Mouse (Mus musculus) thymus, adult 18-20 months (tissue): ENCODE measurements around the gene Ace.

Experiments used
- DNase-seq, 2 experiments: peaks; one replicate each; pipeline ENCODE4 v3.0.0; 2022; ENCODE audit warnings: mixed read lengths in 2 of 2

The Ace gene

GRCm38 (mm10) chr11:105948255-105948654, 19.5 kb upstream of the Ace start:
- no peak for DNase-seq

DNA sequence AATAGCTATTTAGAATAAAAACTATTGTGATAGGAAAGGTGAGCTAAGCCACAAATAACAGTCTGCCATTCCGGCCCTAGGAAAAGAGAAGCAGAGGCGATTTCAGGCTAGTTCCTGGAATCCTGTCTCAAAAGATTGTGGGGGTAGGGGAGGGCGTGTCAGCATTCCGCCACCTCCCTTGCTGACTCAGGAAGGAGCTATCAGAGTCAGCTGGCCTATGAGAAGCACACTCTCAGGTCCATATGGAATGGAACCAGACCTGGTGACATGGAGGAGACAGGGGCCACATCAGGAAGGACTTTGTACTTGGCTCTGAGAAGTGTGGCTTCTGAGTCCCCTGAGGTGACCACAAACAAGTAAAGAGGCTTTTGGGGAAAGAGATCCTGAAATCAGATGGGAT, 17.2 kb upstream of the Ace start:
- no peak for DNase-seq

DNA sequence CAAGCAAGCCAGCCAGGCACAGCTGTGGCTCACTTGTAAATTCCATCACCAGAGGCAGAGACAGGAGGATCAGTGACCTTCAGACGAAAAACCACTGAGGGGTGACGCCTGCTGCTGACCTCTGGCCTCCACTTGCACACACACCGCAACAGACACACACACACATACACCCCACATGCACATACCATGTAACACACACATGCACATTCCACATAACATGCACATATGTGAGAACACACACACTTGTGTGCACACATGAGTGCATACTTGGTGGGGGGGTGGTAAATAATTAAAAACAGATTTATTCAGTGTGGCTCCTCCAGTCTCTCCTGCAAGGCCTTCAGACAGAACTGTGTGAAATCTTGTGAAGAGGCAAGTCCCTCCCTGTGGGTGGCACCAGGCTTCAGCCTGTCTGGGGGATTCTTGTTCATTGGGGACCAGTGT, 16.1 kb upstream of the Ace start:
- no peak for DNase-seq

- DNase-seq, result no peak
These were observed 15.6 kb upstream of the Ace start for GRCm38 (mm10) chr11:105952111-105952510.

- DNase-seq, result no peak
These were observed 14.8 kb upstream of the Ace start, which contains the start of gene Cyb561 for GRCm38 (mm10) chr11:105952911-105953386. Gene Cyb561 (minus strand): TSS chr11:105953336.

DNA sequence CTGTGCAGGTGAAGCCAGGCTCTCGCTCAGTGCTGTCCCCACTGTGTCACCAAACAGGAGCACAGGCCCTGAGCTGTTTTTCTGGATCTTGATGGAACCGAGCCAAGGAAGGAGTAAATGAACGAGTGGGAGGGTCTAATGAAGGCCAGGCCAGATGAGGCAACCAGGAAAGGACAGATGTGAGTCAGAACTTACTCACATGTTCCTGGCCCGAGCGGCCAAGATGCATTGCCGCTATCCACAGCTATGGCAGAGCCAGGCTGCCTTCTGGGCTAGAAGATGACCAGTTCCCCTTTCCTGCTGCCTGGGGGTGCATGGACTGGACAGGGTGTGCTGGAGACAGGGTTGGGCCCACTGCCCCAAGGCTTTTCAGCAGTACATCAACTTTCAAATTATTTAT, 14.3 kb upstream of the Ace start:
- DNase-seq, result no peak

DNA sequence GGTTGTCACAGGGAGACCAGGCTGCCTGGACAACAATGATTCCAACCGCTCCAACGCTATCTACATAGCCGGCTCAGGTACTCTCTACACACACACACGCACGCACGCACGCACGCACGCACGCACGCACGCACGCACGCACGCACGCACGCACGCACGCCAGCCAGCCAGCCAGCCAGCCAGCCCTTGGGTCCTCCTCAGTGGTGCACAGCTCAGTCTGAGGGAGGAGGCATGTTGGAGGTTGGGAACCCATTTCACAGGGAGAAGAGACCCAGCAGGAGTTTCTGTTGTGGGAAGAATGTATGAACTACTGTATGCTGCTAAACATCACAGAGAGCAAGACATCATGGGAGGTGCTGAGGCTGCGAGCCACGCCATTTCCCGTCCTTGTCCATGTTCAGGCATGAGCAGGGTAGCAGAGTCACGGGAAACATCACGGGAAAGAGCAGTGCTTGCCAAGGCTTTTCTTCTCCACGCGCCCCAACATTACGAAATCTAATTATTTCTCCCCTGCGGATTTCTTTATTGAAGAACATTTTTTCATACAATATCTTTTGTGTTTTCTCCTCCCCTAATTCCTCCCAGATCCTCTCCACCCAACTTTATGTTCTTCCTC, 11.8 kb upstream of the Ace start:
- DNase-seq, result no peak

GRCm38 (mm10) chr11:105957501-105957900, 10.2 kb upstream of the Ace start:
- DNase-seq, result no peak

GRCm38 (mm10) chr11:105958566-105958965, 9.2 kb upstream of the Ace start:
- DNase-seq, result no peak

- DNase-seq, result no peak
These were observed 8.4 kb upstream of the Ace start for GRCm38 (mm10) chr11:105959355-105959754.

- DNase-seq, result no peak
These were observed 3.1 kb upstream of the Ace start for GRCm38 (mm10) chr11:105964691-105965090.

GRCm38 (mm10) chr11:105966288-105966687, 1.5 kb upstream of the Ace start:
- DNase-seq, result no peak

DNA sequence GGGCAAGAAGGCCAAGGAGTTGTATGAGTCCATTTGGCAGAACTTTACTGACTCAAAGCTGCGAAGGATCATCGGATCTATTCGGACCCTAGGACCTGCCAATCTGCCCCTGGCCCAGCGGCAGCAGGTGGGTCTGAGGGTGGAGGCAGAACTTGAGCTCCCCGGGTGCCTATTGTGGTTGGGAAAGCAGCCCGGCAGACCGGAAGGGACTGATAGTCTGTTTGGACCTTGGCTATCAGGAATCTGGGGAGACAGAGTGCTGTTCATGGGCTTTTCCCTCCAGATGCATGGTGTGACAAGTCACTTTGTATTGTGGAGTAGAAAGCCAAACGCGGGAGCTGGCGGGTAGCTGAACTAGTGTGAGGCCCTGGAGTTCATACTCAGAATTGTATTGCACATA, 1.2 kb downstream of the Ace start:
- no peak for DNase-seq

- no peak for DNase-seq
These were observed 1.8 kb downstream of the Ace start for GRCm38 (mm10) chr11:105969516-105969915.

DNA sequence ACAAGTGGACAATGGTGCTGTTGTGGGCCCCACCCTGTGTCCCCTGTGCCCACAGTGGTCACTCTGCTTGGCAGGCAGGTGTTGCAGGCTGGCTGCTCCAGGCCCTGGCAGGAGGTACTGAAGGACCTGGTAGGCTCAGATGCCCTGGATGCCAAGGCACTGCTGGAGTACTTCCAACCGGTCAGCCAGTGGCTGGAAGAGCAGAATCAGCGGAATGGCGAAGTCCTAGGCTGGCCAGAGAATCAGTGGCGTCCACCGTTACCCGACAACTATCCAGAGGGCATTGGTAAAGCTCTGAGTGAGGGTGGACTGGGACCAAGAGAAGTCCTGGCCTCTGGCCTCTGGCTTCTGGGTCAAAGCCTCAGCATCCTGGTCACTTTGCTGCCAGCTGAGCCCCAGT, 6.8 kb downstream of the Ace start:
- no peak for DNase-seq

DNA sequence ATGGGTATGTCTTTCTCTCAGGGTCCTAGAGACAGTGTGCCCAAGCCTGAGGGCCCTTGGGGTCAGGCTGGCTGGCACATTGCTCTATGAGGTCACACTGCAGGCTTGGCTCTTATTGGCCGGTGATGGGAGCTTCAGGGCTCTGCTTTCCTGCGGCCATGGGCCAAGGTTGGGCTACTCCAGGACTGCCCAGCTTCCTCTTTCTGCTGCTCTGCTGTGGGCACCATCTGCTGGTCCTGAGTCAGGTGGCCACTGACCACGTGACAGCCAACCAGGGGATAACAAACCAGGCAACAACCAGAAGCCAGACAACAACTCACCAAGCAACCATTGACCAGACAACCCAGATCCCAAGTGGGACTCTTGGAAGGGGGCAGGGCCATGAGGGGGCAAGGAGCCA, 7.3 kb downstream of the Ace start:
- no peak for DNase-seq

GRCm38 (mm10) chr11:105975636-105976035, 7.9 kb downstream of the Ace start:
- DNase-seq, result no peak

GRCm38 (mm10) chr11:105978232-105978631, 10.5 kb downstream of the Ace start:
- DNase-seq, result no peak

DNA sequence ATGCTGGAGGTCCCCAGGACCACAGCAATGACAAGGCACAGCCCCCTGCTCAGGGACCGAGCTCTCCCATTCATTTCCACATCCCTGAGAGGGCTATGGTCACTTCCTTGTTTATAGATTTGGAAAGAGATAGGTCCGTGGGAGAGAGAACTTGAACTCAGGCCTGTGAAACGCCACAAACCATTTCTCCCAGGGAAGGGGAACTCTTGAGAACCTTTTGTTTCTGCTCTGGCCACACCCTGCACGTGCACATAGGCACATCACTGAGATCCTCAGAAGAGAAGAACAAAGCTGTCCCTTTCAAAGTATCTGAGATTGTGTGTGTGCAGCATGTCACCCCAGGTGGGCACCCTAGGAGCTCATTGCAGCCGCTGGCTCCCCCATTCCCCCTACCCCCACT, 10.9 kb downstream of the Ace start:
- no peak for DNase-seq

GRCm38 (mm10) chr11:105984452-105984851, 16.7 kb downstream of the Ace start:
- no peak for DNase-seq

DNA sequence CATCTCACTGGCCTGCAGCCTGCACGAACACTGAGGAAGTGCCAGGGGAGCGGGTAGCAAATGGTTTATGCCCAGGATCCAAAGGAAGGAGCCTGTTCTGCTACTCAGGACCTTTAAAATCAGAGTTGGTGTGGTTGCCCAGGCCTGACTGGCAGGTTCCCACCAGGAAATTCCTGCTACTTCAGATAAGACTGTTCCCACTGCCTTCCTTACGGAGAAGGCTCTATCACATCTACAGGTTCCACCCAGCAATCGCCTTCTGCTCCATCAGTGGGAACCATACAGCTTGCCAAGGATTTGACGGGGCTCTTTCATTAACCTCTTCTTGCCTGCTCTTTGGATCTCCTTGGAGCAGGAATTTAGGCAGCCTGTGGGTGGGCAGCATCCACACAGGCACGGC, 19.7 kb downstream of the Ace start:
- no peak for DNase-seq

- DNase-seq, result no peak
These were observed 21.7 kb downstream of the Ace start for GRCm38 (mm10) chr11:105989446-105989845.

DNA sequence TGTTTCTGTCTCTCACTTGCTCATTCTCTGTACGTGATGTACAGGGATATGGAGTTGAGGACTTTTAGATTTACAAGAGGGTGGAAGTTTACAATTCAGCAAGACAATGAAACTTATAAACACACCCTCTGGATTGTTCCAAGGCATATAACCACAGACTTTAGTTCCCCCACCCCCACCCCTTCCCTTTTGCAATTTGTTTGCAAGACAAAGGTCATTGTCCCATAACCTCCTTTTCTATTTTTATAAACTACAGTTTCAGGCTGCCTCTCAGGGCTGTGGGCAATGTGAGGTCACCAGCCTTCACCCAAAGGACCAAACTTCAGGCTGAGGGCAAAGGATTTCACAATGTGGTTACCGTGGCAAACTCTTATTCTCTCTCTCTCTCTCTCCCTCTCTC, 22.5 kb downstream of the Ace start:
- DNase-seq, result no peak

- no peak for DNase-seq
These were observed 26.6 kb downstream of the Ace start, which contains the start of gene Ace3 for GRCm38 (mm10) chr11:105994375-105994774. Gene Ace3 (plus strand): TSS chr11:105994675.

DNA sequence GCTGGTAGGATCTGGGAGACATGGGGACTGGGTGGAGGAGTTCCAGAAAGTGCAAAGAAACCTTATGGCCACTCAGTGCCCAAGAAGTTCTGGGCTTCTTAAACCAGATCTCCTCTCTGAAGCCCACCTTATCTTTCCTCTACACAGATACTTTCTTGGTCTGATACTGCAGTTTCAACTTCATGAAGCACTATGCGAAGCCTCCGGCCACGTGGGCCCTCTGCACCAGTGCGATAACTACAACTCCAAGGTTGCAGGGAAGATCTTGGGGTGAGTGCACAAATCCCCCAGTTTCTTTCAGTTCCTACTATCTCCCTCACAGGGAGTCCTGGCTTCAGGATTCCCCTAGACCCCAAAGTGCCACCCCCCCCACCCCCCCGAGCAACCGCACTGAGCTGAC, 32.3 kb downstream of the Ace start:
- no peak for DNase-seq
